Mouse (Mus musculus) liver, adult 2 months (tissue): ENCODE results near the gene Wdr89. TPM values are rescaled to one million over a fixed set of nuclear protein-coding genes. Genes with fewer than 3 reads are reported as not detected.
"Not testable (repeated sequence)": the region's sequence is repeated elsewhere in the genome, so short reads cannot be mapped to it uniquely, and the experiment has no call there.

Experiments used
- DNase-seq: peaks from one replicate; pipeline ENCODE4 v3.0.0-alpha.2; 2011; ENCODE audit warnings: low read depth, low spot score; ENCODE audit errors: extremely low read depth
- H3K27ac ChIP-seq: fragments of 200-500 bp; replicated peaks from 2 replicates; pipeline ENCODE4 v1.5.1; 2012; ENCODE audit warnings: low read depth, mild to moderate bottlenecking, control low read depth, inconsistent platforms, low read length; ENCODE audit not compliant: insufficient read depth
- H3K27me3 ChIP-seq: fragments of 200-500 bp; 2 replicates; pipeline ENCODE4 v1.6.1; 2012; ENCODE audit warnings: mild to moderate bottlenecking, moderate library complexity, low read length, inconsistent platforms; ENCODE audit not compliant: control insufficient read depth, insufficient read depth
- H3K36me3 ChIP-seq: fragments of 200-500 bp; 2 replicates; pipeline ENCODE4 v1.6.1; 2012; ENCODE audit warnings: low read length, inconsistent platforms; ENCODE audit not compliant: control insufficient read depth, insufficient read depth
- H3K4me1 ChIP-seq: fragments of 200-500 bp; 2 replicates; pipeline ENCODE4 v1.6.1; 2011; ENCODE audit warnings: low read length; ENCODE audit not compliant: control insufficient read depth, insufficient read depth
- H3K4me3 ChIP-seq: fragments of 200-500 bp; 2 replicates; pipeline ENCODE4 v1.5.1; 2011; ENCODE audit warnings: low read depth, mild to moderate bottlenecking, control low read depth, low read length, moderate library complexity; ENCODE audit not compliant: insufficient read depth
- H3K79me2 ChIP-seq: fragments of 200-500 bp; 2 replicates; pipeline ENCODE4 v1.6.1; 2012; ENCODE audit warnings: inconsistent platforms, mild to moderate bottlenecking, low read length, moderate library complexity; ENCODE audit not compliant: control insufficient read depth, insufficient read depth
- H3K9ac ChIP-seq: fragments of 200-500 bp; 2 replicates; pipeline ENCODE4 v1.6.1; 2012; ENCODE audit warnings: low read depth, mild to moderate bottlenecking, control low read depth, inconsistent platforms, low read length
- CTCF ChIP-seq: fragments of 200-500 bp; IDR thresholded peaks from 2 replicates; pipeline ENCODE4 v1.5.1; 2011; ENCODE audit warnings: low read depth, low read length, control low read depth
- POLR2A ChIP-seq: fragments of 200-500 bp; IDR thresholded peaks from 2 replicates; pipeline ENCODE4 v1.6.1; 2011; ENCODE audit warnings: low read length, control low read depth; ENCODE audit not compliant: insufficient read depth; ENCODE audit errors: extremely low read depth
- WGBS: fragments of 180-500 bp; shearing (Covaris S2); methylation state at CpG from one replicate; pipeline ENCODE4 v1.1.7; 2018; 5-methylcytosine and 5-hydroxymethylcytosine counted together
- polyA plus RNA-seq: library from polyadenylated mRNA; depleted of rRNA; stranded (reverse); fragments of >200 nt; gene quantifications from 2 replicates; pipeline ENCODE4 v1.2.3, GENCODE M21; 2012
- total RNA-seq: library from RNA; depleted of rRNA; stranded (reverse); fragments of >200 nt; gene quantifications from 2 replicates; pipeline ENCODE4 v1.2.3, GENCODE M21; 2014

The Wdr89 gene
- total and polyA plus RNA-seq, 2 experiments: 2.1 to 2.3 TPM

- 29% methylated on average over 7 of the region's 7 CpGs for WGBS
- no peak overlapping the region for H3K9ac ChIP-seq
- peak overlapping the region; percentile 19 for H3K27ac ChIP-seq
- no peak for TF ChIP-seq POLR2A
- no peak for TF ChIP-seq CTCF
- H3K4me3 ChIP-seq: no peak overlapping the region
- H3K4me1 ChIP-seq: peaks cover 4% of the 10 kb centered on the region
- peak; percentile 97 for DNase-seq
- H3K27me3 ChIP-seq: no peaks in the 10 kb centered on the region
- no peaks in the 10 kb centered on the region for H3K79me2 ChIP-seq
- no peaks in the 10 kb centered on the region for H3K36me3 ChIP-seq
Observed at GRCm38 (mm10) chr12:75706670-75707069, 37.3 kb upstream of the Wdr89 start.

- Histone ChIP-seq H3K4me1 (peaks cover 4% of the 10 kb centered on the region), H3K36me3 (no peaks in the 10 kb centered on the region), H3K27ac (no peak overlapping the region), H3K27me3 (no peaks in the 10 kb centered on the region), H3K79me2 (no peaks in the 10 kb centered on the region), H3K9ac (no peak overlapping the region), H3K4me3 (no peak overlapping the region)
- DNase-seq: no peak
- 79% methylated on average over 3 of the region's 3 CpGs for WGBS
- TF ChIP-seq POLR2A (no peak), CTCF (no peak)
Observed at GRCm38 (mm10) chr12:75702739-75703122, 33.4 kb upstream of the Wdr89 start.

GRCm38 (mm10) chr12:75702084-75702738 lies 32.9 kb upstream of the Wdr89 start:
- Histone ChIP-seq H3K9ac (no peak overlapping the region), H3K27ac (no peak overlapping the region), H3K79me2 (no peaks in the 10 kb centered on the region), H3K4me3 (no peak overlapping the region), H3K27me3 (no peaks in the 10 kb centered on the region), H3K4me1 (peaks cover 4% of the 10 kb centered on the region), H3K36me3 (no peaks in the 10 kb centered on the region)
- TF ChIP-seq POLR2A: no peak
- no peak for DNase-seq
- WGBS: 84% methylated on average over 14 of the region's 14 CpGs

- DNase-seq: peak; percentile 53
- Histone ChIP-seq H3K9ac (no peak overlapping the region), H3K36me3 (no peaks in the 10 kb centered on the region), H3K79me2 (no peaks in the 10 kb centered on the region), H3K4me3 (peak overlapping the region; percentile 5; the same call in 1 of the 2 replicates), H3K4me1 (peaks cover 5% of the 10 kb centered on the region; the same call in 1 of the 2 replicates), H3K27ac (no peak overlapping the region), H3K27me3 (no peaks in the 10 kb centered on the region)
- WGBS: 46% methylated on average over 21 of the region's 21 CpGs
- TF ChIP-seq POLR2A (no peak), CTCF (no peak)
Observed at GRCm38 (mm10) chr12:75701173-75702083, 32.1 kb upstream of the Wdr89 start.

GRCm38 (mm10) chr12:75698692-75699091 lies 29.4 kb upstream of the Wdr89 start:
- Histone ChIP-seq H3K27ac (no peak overlapping the region), H3K4me1 (peaks cover 9% of the 10 kb centered on the region; the same call in 1 of the 2 replicates), H3K9ac (no peak overlapping the region), H3K4me3 (no peak overlapping the region), H3K36me3 (no peaks in the 10 kb centered on the region), H3K79me2 (no peaks in the 10 kb centered on the region), H3K27me3 (no peaks in the 10 kb centered on the region)
- TF ChIP-seq CTCF (peak; percentile 32; the same call in 1 of the 2 replicates), POLR2A (no peak)
- 95% methylated on average over 3 of the region's 3 CpGs for WGBS
- DNase-seq: no peak

- not testable (repeated sequence) for H3K36me3 ChIP-seq, H3K4me1 ChIP-seq, H3K79me2 ChIP-seq, H3K4me3 ChIP-seq, H3K27ac ChIP-seq, H3K27me3 ChIP-seq, H3K9ac ChIP-seq
- peak; percentile 17 for DNase-seq
- WGBS: 76% methylated on average over 1 of the region's 1 CpGs
Observed at GRCm38 (mm10) chr12:75695845-75696244, 26.5 kb upstream of the Wdr89 start.
